Mouse (Mus musculus): ENCODE measurements at regions not wholly inside any gene's neighbourhood (a gene's known extent, or its start where the extent isn't known, plus 50 kb on each side); places are given as distances from the start of the nearest gene placed in this dataset.

GRCm38 (mm10) chr13:39362536-39362935 lies 401.9 kb upstream of the Slc35b3 start:
- no peak for ATAC-seq (ENCODE audit: poor library complexity, severe bottlenecking)

GRCm38 (mm10) chr13:39351606-39352005 lies 390.9 kb upstream of the Slc35b3 start:
- no peak for ATAC-seq (ENCODE audit: poor library complexity, severe bottlenecking)

- ATAC-seq (ENCODE audit: poor library complexity, severe bottlenecking) = no peak
These were observed 390.0 kb upstream of the Slc35b3 start for GRCm38 (mm10) chr13:39350668-39351067.

- ATAC-seq (ENCODE audit: poor library complexity, severe bottlenecking) = no peak
These were observed 387.1 kb upstream of the Slc35b3 start for GRCm38 (mm10) chr13:39347761-39348160.

- ATAC-seq (ENCODE audit: poor library complexity, severe bottlenecking) = no peak
These were observed 374.2 kb upstream of the Slc35b3 start for GRCm38 (mm10) chr13:39334874-39335273.

DNA sequence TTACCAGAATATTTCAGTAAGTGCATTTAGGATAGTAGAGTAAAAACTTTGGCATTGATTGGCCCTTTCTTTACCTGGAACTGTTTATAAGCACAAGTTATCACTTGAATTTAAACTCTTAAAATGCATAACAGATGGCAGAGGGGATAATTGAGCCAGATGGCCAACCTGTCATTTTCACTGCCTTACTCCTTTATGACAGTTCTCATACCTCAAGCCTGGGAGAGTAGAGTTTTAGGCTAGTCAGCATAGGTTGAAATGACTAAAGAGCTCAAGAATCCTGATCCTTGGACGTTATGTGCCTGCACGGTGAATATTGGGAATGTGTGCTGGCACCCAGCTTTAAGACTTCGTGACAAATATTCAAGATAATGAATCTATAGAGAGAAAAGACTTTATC lies 369.1 kb upstream of the Slc35b3 start:
- no peak for ATAC-seq (ENCODE audit: poor library complexity, severe bottlenecking)

DNA sequence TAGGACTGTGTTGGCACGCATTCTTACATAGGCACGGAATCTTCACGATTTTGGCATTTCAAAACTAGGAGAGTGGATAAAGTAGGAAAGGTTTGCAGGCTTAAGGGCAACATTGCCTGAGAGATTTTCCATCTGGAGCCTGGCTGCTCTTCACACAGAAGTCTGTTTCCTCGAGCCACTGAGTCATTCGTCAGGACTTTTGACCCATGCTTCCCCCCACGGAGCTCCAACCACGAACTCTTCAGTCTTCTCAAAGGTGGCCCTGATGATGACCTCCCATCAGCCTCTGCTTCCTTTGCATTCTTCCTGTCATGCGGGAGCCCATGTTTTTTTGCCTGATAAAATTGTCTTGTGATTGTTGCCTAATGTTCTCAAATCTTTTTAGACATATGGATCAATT lies 365.5 kb upstream of the Slc35b3 start:
- ATAC-seq (ENCODE audit: poor library complexity, severe bottlenecking) = no peak

DNA sequence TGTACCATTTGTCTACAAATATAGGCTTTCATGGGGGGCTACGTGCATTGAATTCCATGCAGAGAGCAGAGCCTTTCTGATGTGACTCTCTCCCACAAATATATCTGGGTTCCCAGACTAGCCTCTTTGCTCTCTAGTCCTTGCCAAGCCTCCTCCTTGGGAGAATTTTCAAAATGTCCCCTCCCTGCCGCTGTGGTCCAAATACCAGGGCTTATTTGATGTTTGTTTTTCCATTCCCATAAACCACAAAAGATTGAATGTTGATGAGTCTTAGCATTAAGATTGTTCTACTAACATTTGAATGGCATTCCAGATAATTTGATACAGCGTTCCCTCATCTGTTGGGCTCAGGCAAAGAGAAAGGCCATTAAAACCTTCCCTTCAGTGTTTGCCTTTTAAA lies 360.4 kb upstream of the Slc35b3 start:
- no peak for ATAC-seq (ENCODE audit: poor library complexity, severe bottlenecking)

GRCm38 (mm10) chr13:39309758-39310157 lies 349.1 kb upstream of the Slc35b3 start:
- no peak for ATAC-seq (ENCODE audit: poor library complexity, severe bottlenecking)

DNA sequence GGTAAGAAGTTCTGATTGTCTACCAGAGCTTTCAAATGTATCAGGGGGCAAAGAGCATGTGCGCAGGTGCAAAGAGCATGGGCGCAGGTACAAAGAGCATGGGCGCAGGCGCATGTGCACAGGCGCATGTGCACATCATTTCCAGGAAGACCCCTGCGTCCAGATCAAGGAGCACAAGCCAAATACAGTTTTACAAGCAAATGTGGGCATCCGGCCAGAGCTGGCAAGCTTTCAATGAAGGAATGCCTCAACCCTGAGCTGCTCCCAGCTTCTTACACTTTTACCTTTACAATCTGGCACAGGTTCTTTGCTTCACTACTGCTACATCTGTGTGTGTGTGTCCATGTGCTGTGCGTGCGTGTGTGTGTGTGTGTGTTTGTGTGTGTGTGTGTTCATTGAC lies 347.2 kb upstream of the Slc35b3 start:
- ATAC-seq (ENCODE audit: poor library complexity, severe bottlenecking) = no peak

DNA sequence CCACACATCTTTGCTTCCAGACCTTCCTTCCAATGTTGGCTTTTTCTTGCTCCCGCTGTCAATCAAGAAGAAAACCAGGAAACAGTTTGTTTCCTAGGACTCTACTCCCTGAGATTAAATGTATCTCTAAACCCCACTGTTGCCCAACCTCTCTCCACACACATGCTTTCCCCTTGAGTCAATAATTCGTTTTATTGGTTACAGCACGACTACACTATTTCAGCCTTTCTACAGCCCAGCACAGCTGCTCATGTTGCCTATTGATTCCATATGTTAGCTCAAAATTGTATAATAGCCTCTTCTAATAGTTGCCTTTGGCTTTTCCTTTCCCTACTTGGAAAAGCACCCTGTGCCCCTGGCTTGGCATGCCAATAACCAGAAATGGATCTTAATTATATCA lies 346.2 kb upstream of the Slc35b3 start:
- no peak for ATAC-seq (ENCODE audit: poor library complexity, severe bottlenecking)

DNA sequence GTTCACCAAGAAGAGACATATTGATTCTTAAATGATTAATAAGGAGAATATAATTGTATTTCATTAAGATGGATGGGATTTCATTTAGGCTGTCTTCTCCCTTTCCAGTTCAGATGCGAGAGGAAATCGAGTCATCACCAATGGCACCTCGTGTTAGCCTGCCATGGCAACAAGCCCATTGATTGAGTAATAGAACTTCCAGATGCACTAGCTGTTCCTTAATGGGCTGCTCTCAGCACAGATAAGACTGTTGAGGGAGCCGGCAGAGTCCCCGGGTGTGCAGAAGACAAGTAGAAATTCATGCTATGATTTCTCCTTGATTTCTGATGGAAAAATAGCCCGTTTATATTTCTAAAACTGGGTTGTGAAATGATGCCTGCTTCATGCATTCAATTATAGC lies 336.5 kb upstream of the Slc35b3 start:
- ATAC-seq (ENCODE audit: poor library complexity, severe bottlenecking) = no peak

DNA sequence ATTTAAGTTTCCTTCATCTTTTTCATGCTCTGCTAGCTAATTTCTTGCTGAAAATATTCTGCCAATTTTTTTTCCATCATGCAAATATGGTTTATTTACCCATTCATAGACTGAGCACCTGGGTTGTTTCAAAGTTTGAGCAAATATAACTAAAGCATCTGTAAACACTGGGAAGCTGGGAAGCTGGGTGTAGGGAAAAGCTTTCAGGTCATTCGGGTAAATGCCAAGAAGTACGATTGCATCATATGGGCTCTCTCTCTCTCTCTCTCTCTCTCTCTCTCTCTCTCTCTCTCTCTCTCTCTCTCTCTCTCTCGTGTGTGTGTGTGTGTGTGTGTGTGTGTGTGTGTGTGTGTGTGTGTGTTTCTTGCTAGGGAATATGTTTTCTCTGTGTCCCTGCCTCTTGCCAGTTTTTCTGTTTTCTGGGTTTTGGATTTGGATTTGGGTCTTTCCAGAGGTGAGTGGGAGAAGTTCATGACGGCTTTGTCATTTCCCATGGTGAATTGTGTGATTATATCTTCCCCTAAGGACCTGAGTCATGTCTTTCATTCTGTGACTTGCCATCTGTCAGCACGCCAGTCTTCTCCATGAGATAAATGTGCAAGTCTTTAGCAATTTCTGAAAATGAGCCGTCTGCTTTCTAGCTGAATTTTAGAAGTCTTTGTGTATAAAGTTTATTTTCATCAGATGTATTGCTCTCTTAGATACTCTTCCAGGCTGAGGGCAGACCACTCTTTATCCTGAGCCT lies 329.7 kb upstream of the Slc35b3 start:
- no peak for ATAC-seq (ENCODE audit: poor library complexity, severe bottlenecking)

- ATAC-seq (ENCODE audit: poor library complexity, severe bottlenecking) = no peak
These were observed 321.6 kb upstream of the Slc35b3 start for GRCm38 (mm10) chr13:39282272-39282671.

DNA sequence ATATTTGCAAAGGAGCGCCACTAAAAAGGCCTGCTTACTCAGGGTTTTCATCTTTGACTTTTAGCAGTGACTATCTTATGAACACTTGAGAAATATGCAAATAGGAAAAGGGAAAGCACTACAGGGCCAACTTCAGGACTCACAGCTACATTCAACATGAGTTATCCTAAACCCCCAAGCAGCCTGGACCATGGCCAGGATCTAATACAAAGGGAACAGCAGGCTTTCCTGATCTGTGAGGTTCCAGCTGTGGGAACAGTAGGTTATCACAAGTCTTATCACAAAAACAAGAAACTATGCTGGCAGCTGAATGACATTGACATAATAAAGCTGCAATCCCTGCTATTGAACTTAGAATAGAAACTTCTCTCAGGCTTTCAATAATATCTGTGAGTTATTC lies 317.4 kb upstream of the Slc35b3 start:
- no peak for ATAC-seq (ENCODE audit: poor library complexity, severe bottlenecking)

GRCm38 (mm10) chr13:39266024-39266423 lies 305.3 kb upstream of the Slc35b3 start:
- no peak for ATAC-seq (ENCODE audit: poor library complexity, severe bottlenecking)

DNA sequence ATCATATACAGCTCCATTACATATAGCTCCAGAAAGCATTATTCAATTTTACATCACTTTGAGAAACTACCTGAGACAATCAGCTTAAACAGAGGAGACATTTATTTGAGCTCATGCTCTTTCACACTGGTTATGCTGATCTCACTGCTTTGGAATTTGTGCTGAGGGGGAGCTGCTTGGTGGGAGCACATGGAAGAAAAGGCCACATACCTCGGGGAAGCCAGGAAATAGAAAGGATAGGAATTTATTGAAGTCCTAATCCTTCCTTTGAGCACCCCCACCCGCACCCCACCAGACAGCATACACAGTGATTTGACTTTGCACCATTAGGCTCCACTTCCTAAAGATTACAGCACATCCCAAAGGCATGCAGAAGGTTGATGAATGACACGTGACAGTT lies 296.0 kb upstream of the Slc35b3 start:
- ATAC-seq (ENCODE audit: poor library complexity, severe bottlenecking) = no peak

DNA sequence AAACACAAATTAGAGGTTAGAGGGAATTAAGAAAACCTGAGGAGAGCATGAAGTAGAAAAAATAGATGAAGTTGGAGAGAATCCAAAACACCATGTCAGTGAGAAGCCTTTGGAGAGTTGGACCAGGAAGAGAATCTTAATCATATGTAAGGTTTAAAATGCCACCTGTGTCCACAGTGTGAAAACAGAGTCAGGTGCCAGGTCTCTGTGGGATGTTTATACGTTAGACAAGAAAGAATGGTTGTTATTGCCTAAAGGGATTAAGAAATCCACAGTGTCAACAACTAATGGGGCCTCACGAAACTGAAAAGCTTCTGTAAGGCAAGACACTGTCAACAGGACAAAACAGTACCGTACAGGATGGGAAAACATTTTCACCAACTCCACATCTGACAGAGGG lies 294.7 kb upstream of the Slc35b3 start:
- ATAC-seq (ENCODE audit: poor library complexity, severe bottlenecking) = no peak

- no peak for ATAC-seq (ENCODE audit: poor library complexity, severe bottlenecking)
These were observed 291.9 kb upstream of the Slc35b3 start for GRCm38 (mm10) chr13:39252591-39252990.

GRCm38 (mm10) chr13:39250096-39250495 lies 289.4 kb upstream of the Slc35b3 start:
- no peak for ATAC-seq (ENCODE audit: poor library complexity, severe bottlenecking)

DNA sequence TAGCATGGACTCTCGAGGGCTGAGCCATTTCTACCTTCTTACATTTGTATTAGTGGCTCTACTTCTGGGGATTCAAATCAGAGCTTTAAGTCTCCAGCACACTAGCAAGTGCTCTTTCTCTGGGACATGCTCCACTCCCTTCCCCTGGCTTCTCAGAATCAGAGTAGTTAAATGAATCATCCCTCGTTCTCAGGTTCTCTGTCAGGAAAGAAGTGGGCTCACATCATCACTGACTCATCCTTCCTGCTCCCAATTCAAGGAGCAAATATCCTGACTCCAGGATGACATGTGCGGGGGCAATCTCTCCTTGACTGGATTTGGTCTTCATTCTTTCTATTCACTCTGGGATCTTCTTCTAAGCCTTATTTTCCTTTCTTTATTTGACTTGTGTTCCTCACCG lies 266.2 kb upstream of the Slc35b3 start:
- ATAC-seq (ENCODE audit: poor library complexity, severe bottlenecking) = no peak

GRCm38 (mm10) chr13:39225651-39226050 lies 265.0 kb upstream of the Slc35b3 start:
- no peak for ATAC-seq (ENCODE audit: poor library complexity, severe bottlenecking)

DNA sequence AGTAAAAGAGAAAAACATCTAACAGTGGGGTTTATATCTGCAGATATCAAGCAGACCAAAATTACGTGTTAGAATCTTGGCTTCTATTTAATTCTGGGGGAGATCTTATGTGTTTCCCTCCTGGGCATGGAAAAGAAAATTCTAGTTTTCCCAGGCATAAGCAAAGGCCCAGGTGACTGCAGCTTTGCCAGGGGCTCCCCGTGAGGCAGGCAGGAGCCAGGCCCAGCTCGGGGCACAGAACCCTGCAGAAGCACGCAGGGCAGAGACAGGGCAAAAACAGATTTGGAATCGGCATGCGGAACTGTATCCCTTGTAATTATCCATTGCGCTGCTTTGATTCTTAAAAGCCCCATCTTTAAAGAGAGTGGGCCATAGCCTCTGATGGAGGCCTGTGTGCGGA lies 250.4 kb upstream of the Slc35b3 start:
- no peak for ATAC-seq (ENCODE audit: poor library complexity, severe bottlenecking)
